Mouse (Mus musculus) cerebellum, adult (tissue): Measurements from ENCODE around the gene Gm49342.
"Not testable (repeated sequence)": the region's sequence is repeated elsewhere in the genome, so short reads cannot be mapped to it uniquely, and the experiment has no call there.

Experiments
- ATAC-seq: cut with Nextera tagmentation; 2 replicates; pipeline ENCODE4 v1.9.2; 2017; ENCODE audit warnings: mild to moderate bottlenecking, moderate library complexity, mixed read lengths; ENCODE audit not compliant: insufficient number of reproducible peaks, low FRiP score, low TSS enrichment

The Gm49342 gene

DNA sequence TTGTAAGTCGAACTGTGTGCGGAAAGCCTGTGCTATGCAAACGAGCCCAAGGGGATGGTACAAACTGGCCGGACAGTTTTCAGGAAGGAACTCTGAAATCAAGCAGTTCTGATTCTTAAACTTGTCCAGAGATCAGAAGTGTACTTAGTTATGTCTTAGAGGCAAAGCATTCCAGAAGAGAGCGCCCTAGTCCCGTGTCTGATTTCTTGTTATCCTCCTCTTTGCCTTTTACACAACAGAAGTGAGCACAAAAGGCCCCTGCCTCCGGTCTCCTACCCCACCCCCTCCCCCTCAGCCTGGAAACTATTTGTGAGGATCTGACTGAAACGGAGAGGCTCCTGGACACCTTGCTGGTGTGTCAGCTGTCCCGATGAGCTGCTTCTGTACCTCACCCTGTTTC is 32.4 kb downstream of the Gm49342 start:
- ATAC-seq: no peak

DNA sequence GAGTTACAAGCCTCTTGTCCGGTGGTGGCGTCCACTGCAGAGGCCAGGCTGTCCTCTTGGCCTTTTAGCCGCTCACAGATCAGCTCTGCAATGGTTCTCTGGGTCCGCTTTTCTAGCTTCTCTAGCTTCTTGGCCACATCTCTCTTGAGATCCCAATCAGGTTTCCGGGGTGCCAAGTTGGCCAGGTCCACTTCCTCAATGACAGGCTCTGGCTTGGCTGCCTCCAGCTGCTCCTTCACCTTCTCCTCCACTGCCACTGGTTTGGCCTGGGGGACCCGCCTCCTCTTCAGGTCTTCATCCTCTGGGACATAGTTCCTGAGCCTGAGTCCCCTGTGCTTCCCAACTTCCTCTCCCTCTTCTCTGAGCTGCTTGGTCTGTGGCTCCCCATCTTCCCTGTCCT is 34.1 kb downstream of the Gm49342 start:
- not testable (repeated sequence) for ATAC-seq

DNA sequence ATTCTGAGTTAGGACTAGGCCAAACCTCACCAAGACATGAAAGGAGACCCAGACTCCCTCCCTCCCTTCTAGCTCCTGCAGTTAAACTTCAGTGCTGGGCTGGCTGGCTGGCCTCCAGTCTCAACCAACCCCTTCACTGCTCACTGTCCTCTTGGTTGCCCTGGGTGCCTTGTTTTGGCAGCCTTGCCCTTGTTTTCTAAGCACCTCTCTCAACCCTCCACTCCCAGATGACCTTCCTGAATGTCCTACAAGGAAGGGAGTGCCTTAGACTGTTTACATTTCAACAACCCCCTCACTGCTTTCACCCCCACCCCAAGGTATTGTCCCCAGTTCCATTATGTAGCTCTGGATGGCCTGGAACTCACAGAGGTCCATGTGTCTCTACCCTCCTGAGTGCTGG is 35.3 kb downstream of the Gm49342 start:
- no peak for ATAC-seq

DNA sequence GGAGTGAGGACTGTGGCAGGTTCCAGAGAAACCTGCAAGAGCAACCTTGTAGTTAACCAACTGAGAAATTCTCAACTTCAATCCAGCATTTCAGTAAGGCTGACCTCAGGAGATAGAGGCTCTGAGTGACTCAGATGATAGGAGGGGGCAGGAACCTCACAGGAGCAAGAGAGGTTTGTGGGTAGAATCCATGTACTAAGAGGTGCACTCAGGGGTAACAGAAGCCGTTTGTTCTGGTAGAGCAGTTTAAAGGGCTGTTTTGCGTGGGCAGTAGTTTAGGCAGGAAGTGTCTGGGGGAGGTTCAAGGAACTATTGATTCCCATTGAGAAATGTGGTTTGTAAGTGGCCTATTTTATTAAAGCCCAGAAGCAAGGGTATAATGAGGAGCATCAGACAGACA is 36.9 kb downstream of the Gm49342 start:
- ATAC-seq: no peak

DNA sequence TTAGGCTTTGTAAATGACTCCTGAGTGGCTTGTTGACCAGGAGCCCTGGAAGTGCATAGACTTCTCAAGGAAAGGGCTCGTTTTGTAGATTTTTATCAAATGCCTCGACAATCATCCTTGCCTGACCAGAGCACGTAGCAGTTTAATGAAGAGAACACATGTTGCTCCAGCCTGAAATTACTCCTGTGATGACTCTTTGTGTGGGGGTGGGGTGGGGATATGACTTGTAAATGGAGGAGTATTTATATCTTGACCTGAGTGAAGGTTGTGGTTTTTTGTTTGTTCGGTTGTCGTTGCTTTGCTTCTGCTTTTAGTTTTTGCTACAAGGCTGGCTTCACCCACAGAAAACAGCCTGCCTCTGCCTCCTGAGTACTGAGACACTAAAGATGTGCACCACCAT is 37.5 kb downstream of the Gm49342 start:
- ATAC-seq: no peak

DNA sequence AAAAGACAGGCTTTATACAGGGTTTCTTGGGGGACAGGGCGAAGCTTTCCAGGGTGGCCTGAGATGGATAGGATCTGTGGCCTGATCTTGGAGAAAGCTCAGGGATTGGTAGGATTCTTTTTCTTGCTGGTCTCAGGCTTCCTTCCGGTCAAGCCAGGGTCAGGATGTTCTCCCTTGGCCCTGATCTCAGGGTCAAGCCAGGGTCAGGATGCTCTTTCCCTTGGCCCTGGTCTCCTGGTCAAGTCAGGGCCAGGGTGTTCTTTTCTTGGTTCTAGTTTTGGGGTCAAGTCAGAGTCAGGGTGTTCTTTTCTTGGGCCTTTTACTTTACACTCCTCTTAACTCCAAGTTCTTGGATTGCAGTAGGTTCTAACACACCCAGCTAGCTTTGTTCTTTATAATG is 43.4 kb downstream of the Gm49342 start:
- ATAC-seq: no peak

DNA sequence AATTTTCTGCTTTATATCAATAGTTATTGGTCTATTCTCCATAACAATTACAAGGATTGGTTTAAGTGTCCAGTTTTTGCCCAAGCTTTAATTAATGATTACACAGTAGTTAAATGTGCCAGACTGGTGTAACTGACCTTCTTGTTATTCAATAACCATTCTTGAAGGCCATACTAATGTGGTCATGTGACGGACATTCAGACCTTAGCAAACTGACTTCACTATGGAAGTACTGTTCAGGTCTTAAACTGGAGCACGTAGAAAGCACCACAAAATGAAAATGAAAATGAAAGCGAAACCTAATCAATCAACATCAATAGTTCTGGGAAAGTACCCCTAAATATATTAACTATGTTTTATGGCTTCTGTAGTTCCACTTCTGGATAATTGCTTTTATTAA is 46.7 kb downstream of the Gm49342 start:
- ATAC-seq: no peak

DNA sequence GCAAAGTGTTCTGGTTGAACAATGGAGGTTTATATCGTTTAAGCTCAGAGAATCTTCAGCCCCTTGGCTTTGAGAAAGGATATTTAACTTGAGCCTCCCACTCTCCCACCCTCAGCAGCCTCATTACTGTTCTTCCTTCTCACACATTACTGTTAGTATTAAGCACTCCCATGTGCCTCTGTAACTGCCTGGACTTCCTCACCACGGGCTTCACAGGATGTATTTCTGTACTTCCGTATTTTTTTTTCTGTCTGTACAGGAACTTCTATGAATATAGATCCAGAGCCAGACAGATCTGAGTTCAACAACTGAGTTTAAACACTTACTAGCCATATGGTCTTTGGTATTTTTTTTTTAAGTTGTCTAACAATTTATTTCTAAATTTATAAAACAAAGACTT is 52.8 kb downstream of the Gm49342 start:
- ATAC-seq: no peak

DNA sequence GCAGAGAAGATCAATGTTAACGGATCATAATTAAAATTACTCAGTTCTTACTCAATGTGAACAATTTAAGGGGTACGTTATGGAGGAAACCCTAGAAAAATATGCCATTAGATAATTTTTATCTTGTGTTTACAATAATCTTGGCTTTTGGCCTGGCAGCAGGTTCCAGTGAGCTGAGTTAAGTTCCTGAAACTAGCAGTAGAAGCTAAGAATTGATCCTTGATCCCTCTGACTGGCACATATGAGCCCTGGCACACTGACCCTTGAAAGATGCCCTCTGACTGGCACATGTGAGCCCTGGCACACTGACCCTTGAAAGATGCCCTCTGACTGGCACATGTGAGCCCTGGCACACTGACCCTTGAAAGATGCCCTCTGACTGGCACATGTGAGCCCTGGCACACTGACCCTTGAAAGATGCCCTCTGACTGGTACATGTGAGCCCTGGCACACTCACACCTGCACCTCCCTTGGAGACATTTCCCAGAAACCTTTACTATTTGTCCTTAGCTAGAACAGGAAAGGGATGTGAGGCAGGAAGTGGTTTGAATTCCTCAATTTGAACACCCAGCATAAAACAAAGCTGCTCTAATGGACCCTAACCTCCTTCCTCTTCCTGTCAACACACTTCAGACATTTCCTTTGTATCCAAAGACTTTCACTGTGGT is 53.8 kb downstream of the Gm49342 start:
- no peak for ATAC-seq

DNA sequence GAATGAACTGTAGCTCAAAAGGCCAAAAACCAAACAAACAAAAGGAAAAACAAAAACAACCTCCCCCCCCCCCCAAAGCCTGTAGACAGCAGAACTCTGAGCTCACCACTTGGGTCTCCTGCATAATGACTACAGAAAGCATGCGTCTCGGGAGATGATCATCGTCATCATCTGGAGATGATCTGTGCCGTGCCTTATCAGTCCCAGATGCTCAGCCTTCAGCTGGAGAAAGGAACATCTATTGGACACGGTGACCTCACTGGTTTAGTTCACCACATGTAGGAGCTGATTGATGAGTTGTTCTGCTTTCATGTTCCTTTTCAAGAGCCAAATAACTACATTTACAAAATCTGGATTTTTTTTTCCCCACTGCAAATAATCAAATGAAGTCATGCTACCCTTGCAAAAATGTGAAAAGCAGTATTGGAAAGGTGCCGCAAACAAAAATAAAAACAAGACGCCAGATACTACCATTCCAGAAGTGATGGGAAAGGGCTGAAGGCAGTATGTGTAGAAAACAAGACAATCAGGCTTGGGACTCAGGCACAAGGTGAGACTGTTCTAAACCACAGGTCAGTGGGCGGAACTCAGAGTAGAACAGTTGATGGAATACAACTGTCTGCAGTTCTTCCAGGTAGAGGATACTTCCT is 63.0 kb downstream of the Gm49342 start, which contains the start of gene Rnase10:
Rnase10 (plus strand) TSS at position 600 of the 650 bp plus-strand sequence.
- ATAC-seq: no peak

DNA sequence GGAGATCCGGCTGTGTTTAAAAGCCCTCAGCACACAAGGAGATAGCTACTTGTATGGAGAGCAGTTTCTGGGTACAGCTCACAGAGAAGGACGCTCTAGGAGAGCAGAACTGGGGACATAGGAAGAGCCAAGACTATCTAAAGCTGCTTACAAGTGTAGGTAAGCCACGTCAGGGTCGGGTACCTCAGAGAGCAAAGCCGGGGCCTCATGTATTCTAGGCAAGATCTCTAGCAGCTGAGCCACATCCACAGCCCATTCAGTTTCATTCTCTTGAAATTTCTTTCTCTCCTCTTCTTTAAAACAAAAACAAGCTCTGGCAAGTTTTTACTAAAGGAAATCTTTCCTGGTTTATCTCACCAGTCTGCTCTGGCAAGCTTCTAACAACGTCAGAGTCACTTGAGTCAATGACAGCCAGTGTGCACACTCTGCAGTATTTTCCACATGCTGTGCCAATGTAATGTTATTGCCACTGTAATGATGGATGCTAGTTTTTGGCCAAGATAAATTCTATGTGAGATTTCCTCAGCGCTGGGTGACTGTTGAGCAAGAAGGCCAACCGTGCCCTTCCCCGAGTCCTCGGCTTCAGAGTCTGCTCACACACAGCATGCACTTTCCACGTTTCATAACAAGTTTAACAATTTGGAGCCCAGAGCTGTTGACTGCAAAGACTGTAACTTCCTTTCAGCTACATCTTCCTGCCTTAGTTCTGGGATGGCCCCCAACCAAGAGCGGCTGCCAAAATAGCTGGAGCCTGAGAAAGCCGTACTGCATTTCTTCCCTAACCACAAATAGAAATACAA is 63.8 kb downstream of the Gm49342 start:
- ATAC-seq: no peak

DNA sequence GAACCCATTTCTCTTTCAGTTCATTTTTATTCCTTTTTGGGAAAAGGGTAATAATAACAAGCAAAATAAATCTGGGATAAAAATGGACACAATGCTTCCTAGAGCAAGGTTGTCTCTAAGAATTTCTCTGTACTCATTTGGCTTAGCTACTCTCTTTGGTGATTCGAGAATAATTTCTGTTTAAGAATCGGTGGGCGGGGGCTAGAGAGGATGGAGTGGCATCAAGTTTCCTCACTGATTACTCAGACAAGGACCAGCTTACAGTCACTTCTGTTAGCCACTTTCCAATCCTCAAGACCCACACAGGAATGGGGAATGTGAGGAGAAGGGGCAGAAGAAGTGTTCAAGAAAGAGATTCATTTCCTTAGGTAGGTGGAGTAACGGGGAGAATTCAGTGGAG is 64.5 kb downstream of the Gm49342 start:
- no peak for ATAC-seq

DNA sequence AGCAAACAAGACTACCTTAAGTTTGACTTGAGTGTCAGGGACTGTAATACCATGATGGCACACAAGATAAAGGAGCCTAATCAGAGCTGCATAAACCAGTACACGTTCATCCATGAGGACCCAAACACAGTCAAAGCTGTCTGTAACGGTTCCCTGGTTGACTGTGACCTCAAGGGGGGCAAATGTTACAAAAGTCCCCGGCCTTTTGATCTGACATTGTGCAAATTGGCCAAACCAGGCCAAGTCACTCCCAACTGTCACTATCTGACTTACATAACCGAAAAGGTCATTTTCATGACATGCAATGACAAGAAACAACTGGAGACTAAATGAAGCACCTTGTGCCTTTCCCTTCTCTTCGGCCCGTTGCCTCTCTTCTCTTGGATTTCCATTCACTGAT is 65.3 kb downstream of the Gm49342 start:
- no peak for ATAC-seq
